Mouse (Mus musculus): ENCODE measurements around the gene Arcn1.
"Not testable (repeated sequence)": the region's sequence is repeated elsewhere in the genome, so short reads cannot be mapped to it uniquely, and the experiment has no call there.

The Arcn1 gene

DNA sequence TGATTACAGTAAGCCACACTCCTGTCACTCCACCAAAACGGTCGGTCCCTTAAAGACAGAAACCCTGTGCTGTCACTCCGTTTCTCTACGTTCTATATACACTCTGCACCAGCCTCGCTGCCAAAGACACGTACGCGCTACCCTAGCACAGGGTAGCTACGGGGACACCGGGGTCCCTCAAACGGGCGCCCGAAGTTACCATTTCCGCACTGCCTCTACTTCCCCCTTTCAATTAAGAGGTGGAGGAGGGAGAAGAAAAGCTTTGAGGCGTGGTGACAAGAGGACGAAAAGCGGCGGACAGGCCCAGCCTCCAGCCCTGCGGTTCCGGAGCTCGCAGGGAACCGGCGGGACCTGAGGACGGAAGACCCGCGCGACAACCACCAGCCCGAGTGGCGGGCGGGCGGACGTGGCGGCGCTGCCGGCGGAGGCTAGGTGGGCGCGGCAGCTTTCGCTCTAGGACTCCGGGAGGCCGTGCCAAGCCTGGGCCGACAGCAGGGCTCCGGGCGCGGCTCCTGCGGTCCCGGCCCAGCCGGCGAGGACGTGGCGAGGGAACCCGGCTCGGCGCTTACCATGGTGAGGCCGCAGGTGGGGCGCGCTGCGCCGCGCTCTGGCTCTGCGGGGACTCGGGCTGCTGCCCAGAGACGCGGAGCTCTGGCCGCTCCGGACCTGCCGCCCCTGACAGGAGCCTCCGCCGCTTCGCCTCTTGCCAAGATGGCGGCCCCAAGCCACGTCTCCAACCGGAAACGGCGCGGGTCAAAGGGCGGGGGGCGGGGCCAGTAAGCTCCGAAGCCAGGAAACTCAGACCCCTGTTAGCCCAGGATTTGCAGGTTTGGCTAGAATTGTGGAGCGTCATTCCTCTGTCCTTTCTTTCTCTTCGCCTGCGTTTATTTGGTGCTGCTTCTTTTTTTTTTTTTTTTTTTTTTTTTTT is at the start of gene Arcn1, which contains the start of gene Ift46:
Gene Arcn1, minus strand, starts transcription at position 745 of the 928 bp plus-strand sequence.
Gene Ift46, plus strand, starts transcription at position 808 of the 928 bp plus-strand sequence.
- peak; percentile 82 for DNase-seq (ENCODE audit: low read depth, low spot score)

DNA sequence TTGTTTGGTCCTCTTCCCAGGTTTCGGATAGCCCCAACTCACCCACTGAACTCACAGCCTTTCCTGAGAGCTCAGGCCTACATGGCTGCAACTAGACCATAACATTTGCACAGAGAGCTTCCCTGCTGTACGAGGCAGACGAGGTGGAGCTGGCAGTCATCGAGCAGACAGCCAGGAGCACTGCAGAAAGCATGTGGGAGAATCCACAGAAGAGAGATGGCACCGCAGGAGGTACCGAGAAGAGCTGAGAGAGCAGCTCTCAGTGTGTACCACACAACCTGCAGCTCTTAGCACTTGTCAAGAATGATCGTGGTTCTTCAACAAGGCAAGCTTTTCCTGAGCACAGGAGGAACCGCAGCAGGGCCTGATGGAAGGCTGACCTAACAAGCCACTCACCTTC is 46.5 kb upstream of the Arcn1 start:
- DNase-seq (ENCODE audit: low read depth, low spot score): no peak

DNA sequence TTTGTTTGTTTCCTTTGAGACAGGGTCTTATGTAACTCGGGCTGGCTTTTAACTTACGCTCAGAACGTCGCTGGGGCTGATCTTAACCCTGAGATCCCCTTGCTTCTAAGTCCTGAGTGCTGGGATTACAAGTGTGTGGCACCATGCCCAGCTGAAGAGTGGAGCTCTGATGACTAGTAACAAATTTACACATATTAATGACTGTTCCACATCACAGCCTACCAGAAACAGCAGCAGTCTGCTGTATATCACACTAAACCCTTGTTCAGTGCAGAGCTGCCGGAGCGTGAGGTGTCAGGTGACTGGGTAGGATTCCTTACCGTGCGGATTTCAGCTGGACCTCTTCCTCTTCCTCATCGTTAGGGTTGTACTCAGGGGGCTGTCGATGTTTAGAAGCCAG is 42.7 kb upstream of the Arcn1 start:
- no peak for DNase-seq (ENCODE audit: low read depth, low spot score)

DNA sequence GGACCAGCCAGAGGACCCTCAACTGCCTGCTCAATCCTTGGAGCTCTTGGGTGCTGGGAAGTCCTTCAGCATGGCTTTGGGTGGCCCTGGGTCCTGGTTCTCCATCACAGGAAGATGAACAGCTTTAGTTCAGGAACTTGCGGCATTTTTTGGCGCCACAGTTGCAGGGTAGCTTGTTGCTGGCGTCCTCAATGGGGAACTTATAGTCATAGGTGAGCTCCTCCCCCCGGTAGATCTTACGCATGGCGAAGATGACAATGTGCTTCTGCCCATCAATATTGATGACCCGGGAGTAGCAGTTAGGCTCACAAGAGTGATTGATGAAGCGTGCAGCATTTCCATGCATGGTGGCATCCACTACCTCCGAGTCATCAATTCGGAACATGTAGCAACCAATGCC is 40.1 kb upstream of the Arcn1 start:
- DNase-seq (ENCODE audit: low read depth, low spot score): no peak

DNA sequence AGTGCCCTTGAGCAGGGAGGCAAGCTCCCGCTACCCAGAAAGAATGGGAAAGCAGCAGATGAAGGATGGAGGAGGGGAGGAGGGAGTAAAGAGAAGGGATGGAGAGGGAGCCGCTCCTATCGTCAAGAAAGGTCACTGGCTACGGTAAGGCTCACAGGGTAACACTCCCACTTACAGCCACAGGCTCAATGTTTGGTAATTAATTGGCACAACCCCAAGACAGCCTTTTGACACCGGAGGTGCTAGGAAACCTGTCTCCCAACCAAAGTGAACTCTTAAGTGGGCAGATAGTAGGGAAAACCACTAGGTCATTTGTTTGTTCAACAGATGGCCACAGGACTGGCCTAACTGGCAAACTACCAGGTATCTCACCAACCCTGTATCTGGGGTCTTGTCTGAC is 39.5 kb upstream of the Arcn1 start:
- no peak for DNase-seq (ENCODE audit: low read depth, low spot score)

DNA sequence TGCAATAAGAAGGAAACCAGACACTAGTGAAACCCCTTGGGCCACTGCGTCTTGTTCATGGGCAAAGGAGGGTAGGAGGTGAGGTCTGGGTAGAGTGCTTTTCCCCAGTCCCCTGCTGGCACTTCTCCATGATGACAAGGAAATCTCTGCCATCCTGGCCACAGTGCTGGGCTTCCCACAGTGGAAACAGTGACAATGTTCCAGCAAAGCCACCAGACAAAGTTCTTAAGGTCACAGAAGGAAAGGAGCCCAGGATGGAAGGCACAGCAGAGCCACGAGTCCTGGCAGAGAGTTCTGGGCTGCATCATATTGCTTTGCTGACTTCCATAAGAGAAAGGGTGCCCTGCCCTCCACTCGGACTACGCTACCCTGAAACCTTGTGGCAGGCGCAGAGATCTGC is 37.9 kb upstream of the Arcn1 start:
- no peak for DNase-seq (ENCODE audit: low read depth, low spot score)

DNA sequence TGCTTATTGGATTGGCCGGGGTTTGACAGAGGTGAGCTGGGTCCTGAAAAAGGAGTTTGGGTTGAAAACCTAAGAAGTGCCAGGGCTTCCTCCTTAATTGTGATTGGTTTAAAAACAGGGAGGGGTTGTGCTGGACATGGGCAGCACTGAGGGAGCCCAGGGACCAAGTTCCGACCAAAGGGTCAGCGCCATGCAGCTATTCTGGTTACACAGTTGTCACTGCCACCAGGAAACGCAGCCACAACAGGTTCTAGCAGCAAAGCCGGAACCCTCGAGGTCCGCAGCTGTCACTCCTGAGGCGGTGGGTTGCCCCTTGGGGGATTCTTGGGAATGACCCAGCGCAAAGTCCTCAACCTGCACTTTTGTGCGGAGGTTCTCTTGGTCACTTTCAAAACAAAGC is 37.0 kb upstream of the Arcn1 start:
- DNase-seq (ENCODE audit: low read depth, low spot score): no peak

DNA sequence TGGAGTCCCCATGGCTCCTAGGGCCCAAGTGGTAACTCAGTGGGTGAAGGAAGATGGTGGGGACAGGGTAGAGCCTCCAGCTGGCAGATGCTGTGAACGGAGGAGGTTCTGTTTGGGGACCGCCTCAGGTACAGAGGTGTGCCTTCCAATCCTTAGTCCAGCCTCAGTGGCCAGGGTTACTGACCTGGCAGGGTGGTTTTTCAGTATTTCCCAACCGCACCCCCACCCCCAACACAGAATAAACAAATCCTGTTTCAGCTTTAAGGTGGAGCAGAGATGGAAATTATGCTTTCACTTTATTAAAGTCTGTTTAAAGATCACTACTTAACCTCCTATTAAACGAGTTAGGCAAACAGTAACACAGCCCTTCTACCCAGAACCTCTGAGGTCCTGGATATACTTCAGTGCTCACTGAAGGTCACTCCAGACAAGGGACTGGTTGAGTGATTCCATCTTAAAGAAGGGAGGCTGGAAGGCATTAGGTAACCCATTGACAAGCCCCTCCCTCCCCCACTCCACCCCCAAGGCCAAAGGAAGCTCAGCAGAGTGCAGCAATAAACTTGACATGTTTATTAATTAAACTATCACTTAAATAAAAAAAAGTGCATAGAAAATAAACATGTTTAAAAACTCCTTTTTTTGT is 35.3 kb upstream of the Arcn1 start, which contains the start of gene Ttc36:
Gene Ttc36, minus strand, starts transcription at position 265 of the 643 bp plus-strand sequence.
- no peak for DNase-seq (ENCODE audit: low read depth, low spot score)

DNA sequence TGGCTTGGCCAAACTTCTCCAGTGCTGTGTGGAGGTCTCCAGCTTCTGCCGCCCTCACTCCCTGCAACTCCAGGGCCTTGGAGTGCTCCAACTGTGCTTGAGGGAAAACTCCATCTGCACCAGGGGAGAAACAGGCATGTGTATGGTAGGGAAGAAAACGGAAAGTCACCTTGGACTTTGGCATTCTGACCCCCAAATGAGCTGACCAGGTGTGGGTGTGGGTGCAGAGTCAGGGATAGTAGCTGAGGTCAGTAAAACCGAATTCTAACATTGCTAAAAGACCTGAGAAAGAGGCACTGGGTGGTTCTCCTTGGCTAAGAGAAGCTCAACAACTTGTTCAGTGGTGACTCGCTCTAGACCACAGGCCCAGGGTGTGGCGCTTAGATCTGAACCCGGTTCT is 34.0 kb upstream of the Arcn1 start:
- no peak for DNase-seq (ENCODE audit: low read depth, low spot score)

DNA sequence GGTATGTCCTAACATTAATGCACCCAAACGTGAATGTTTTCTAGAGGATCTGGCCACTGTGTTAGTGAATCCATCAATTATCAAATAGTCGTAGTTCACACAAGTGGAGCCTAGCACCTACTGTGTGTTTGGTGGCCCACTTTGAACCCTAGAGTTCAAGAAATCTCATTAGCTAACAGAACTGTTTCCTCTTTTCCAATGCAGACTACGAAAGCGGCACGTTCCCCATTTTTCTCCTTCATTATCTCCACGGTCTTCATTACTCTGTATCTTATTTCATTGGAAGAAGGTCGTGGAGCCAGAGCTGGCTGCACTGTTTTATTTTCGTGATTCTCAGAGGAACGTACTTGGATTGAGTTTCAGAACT is 32.3 kb upstream of the Arcn1 start:
- no peak for DNase-seq (ENCODE audit: low read depth, low spot score)

DNA sequence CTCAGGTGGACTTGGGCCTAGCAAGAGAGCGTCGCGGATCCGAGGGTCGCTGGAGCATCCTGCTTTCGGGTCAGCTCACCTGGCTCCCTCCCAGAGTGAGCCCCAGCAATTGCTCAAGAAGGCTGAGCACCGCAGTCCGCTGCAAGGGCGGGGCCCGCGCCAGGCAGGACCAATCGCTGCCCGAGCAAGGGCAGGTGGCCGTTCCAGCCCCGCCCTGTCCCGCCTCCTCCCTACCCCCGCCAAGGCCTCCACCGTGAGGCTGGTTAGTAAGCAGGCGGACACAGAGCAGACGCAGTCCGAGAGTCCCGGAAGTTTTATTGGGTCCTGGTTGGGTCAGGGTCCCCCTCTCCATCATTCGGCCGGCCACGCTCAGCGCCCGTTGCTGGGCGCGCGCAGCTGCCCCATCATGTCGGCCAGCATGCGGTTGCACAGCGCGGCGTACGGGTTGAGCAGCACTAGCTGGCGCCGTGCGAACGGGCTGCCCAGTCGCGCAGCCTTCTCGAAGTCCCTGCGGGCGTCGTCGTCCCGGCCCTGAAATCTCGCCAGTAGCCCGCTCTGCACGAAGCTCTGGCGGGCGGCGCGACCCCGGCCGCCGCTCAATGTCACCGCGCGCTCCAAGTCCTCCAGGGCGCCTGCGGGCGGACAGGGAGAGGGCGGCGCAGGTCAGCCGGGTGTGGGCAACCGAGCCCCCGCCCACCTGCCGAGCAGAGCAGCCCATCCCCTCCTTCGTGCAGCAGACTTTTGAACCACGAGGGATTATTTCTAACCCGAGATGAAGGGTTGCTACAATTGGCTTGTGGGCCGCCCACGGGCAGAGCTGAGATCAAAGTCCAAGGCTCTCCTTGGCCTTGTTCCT is 31.7 kb upstream of the Arcn1 start, which contains the start of gene Tmem25:
Gene Tmem25, minus strand, starts transcription at position 206 of the 856 bp plus-strand sequence.
- peak; percentile 67 for DNase-seq (ENCODE audit: low read depth, low spot score)

DNA sequence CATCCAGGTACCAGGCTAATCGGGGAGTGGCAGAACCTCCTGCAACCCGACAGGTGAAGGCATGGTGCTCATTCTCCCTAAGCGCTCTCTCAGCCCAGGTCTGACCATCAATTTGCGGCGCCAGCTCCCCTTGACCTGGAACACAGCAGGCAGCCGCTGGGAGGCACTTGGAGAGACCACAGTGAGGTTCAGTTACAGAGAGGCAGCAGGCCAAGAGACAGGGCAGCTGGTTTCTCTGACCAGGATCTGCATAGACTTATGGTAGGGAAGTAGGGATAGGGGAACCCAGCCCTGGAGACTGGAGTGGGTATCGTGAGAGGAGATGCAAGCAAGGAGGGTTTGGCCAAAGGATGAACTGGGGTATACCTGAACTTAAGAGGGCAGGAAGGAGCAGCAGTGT is 30.7 kb upstream of the Arcn1 start:
- no peak for DNase-seq (ENCODE audit: low read depth, low spot score)

DNA sequence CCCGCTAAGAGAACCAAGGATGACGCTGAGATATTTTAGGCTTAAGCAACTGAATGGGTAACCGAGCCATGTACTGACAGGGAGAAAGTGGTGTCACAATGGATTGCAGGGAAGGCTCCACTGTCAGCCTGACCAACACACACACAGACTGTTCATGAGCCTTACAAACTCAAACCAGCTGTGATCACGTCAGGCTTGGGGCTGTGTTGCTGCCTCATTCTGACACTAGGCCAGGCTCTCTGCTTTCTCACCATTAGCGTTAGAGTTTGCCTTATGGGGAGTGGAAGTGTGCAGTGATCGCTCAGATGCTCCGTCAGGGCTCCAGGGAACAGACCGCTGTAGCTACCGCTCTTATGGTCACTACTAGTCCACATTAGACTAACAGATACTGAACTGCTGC is 25.2 kb upstream of the Arcn1 start:
- no peak for DNase-seq (ENCODE audit: low read depth, low spot score)

DNA sequence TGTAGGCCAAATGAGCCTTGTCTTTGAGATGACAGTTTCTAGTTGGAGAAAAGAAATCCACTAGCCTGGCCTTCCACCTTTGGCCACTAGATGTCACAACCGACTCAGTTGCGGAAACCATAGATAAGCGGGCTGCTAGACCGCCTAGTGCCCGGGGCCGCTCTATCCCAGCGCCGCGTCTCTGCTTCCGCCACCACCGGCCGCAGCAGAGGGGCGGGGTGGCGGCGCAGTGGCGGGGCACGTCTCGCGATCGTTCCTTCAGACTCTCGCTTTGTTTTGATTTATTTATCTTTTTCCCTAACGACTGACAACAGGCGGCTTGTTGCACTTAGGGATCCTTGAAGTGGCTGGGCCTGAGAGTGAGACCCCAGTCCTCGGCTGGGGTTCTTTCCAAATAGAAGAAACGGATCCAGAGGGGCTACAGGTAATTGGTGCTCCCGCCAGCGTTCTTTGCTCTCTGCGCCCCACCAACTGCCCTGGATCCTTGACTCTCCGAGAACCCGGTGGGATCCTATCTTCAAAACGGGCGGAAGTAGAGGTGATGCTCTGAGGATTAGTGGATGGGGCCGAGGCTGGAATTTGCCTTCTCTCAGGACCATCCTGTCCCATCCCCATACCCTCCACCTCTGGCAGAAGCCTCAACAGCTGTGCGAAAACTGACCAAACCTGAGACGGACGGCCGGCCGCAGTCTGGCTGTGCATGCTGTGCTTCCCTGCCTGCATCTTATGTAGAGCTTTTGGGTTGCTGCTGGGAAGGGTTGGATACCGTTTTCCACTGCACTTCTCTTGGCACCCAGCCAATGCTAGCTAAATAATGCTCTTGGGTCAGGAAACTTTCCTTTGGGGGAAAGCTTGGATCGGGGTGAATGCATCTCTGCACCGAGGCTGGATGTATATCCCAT is 5.4 kb upstream of the Arcn1 start:
- peak; percentile 89 for DNase-seq (ENCODE audit: low read depth, low spot score)

DNA sequence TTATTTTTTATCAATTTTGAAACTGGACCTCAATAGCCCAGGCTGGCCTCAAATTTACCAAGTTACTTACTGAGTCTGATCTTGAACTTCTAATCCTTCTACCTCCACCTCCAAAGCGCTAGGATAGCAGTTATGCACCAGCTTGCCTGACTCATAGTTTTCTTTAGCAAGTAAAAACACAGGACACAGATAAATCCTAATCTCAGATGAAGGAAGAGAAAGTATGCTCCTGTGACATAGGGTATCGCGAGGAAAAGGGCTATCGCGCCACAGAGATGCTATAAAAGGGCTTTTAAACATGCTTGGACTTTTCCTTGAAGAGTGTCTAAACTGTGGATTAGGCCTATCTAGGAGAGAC is 4.7 kb upstream of the Arcn1 start:
- DNase-seq (ENCODE audit: low read depth, low spot score): no peak

DNA sequence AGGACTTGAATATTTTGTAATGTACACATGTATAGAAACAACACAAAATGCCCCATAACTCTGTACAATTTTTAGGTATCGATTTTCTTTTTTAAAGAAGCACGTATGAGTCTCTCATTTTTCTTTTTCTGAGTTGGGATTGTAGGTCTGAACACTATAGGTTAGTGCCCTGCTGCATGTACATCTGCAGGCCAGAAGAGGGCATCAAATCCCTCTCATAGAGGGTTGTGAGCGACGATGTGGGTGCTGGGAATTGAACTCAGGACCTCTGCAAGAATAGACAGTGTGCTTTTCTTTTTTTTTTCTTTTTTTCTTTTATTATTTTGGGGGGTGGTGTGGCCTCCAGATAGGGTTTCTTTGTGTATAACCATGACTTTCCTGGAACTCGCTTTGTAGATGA is 3.7 kb upstream of the Arcn1 start:
- no peak for DNase-seq (ENCODE audit: low read depth, low spot score)

DNA sequence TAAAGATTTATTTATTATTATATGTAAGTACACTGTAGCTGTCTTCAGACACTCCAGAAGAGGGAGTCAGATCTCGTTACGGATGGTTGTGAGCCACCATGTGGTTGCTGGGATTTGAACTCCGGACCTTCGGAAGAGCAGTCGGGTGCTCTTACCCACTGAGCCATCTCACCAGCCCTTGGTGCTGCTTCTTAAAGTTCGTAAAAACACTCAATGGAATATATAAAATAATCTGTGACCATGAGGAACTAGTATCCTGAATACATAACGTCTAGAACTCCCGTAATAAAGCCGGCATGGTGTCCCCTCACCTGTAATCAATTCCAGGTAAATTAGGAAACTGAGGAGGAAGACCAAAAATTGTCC is 367 bp upstream of the Arcn1 start:
- DNase-seq (ENCODE audit: low read depth, low spot score): not testable (repeated sequence)

DNA sequence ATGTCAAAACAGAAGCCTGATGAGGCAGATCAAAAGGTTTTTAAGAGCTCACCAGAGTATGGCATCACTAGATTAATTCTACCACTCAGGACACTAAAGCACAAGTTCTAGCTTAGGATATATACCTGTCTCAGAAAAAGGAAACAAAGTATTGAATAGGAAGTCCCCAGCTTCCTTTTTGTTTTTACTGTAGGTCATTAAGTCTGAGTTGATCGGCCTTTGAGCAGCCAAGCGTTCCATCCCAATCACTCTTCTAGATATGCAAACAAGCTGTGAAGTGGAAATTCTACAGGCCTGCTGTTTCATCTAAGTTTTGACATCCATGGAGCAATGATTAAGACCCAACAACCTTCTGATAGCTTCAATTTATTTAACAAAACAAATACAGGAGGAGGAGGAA is 6.8 kb downstream of the Arcn1 start:
- no peak for DNase-seq (ENCODE audit: low read depth, low spot score)

DNA sequence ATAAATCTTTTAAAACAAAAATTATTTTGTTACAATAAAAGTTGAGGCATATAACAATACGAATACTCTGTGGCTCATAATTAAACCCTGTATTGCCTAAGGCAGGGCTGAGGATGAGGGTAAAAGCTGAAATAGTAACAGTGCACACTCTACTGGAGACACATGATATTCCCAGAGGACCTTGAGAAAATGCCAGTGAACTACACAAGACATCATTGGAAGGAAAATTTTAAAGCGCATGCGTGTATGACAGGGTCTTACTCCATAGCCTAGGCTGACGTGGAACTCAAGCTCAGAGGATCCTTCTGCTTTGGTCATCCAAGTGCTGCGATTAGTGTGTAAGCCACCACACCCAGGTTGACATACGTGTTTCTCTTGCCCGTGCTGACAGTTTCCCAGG is 19.2 kb downstream of the Arcn1 start:
- DNase-seq (ENCODE audit: low read depth, low spot score): no peak

DNA sequence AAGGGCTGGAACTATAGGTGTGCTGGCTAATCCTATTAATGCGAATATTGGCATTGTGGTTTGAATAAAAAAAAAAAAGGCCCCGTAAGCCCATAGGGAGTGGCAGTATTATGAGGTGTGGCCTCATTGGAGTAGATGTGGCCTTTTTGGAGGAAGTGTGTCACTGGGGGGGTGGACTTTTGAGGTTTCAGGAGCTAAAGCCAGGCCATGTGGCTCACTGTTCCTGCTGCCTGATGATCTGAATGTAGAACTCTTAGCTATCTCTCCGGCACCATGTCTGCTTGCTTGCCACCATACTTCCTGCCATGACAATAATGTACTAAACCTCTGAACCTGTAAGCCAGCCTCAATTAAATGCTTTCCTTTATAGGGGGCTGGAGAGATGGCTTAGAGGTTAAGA is 20.3 kb downstream of the Arcn1 start:
- no peak for DNase-seq (ENCODE audit: low read depth, low spot score)

DNA sequence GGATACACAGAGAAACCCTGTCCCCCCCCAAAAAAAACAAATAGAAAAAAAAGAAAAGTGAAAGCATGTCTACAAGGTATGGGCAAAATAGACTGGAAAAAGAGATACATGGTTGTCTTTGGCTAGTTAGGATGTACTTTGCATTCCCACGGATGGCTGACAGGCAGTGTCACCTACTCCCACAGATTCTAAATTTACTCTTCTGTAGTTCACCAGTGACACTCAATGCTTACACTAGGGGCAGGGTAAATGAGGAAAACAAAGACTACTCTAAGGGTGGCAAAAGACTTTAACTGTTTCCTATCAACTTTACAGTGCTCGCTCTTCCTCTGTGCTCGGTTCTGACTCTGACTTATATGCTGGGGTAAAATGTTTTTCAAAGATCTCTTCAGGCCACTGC is 21.0 kb downstream of the Arcn1 start:
- DNase-seq (ENCODE audit: low read depth, low spot score): no peak
